Mouse (Mus musculus) spleen, adult 2 months (tissue): ENCODE results near the gene Bptf.

ENCODE experiments used
- CTCF ChIP-seq: fragments of 200-500 bp; IDR thresholded peaks from 2 replicates; pipeline ENCODE4 v1.5.1; 2011; ENCODE audit warnings: mild to moderate bottlenecking, inconsistent platforms; ENCODE audit not compliant: insufficient read depth, insufficient read length, insufficient replicate concordance; ENCODE audit errors: extremely low read depth
- POLR2A ChIP-seq: fragments of 200-500 bp; IDR thresholded peaks from 2 replicates; pipeline ENCODE4 v1.6.1; 2011; ENCODE audit warnings: low read depth, low read length, inconsistent platforms

DNA sequence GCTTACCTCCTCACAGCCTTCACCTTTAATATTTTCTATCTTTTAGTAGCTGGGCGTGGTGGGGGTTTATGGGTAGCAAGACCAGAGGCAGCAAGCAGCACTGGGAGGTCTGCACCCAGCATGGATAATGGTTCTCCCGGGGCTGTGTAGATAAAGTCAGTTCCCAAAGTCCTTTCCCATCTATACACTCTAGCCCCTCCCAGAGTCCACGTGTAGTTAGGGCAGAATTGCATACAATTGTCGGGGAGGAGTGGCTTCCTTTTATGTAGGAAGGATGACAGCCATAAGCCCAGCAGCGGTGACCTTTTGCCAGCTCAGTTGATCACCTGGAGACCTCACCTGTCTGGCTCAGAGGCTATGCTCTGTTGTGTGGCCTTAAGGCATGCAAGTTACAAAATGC lies 21.7 kb upstream of the Bptf start:
- TF ChIP-seq CTCF: no peak
- no peak for TF ChIP-seq POLR2A
